ENCODE assay signal across 27 mouse cellular contexts in genomic region chr1:158218750-158219149, GRCm38 (mm10).
"Had no signal": no experiment of that assay in that cellular context is flagged by ENCODE, and none has a peak within 500 bp of the region (broad histone marks: within the 10 kb centered on the region; RNA-seq: fewer than 3 reads in every experiment).

No protein-coding gene starts in this region.

- H3K27me3 ChIP-seq: heart, embryonic 13.5 days; heart, embryonic 15.5 days; hindbrain, embryonic 12.5 days; intestine, embryonic 15.5 days; kidney, embryonic 15.5 days; limb, embryonic 12.5 days; liver, embryonic 13.5 days had no signal

- H3K9me3 ChIP-seq: heart, embryonic 13.5 days; heart, embryonic 15.5 days; hindbrain, embryonic 10.5 days; hindbrain, embryonic 12.5 days; intestine, embryonic 15.5 days; kidney, embryonic 15.5 days; limb, embryonic 10.5 days; limb, embryonic 12.5 days; liver, embryonic 13.5 days had no signal

- H3K36me3 ChIP-seq: heart, embryonic 13.5 days; heart, embryonic 15.5 days; hindbrain, embryonic 10.5 days; hindbrain, embryonic 12.5 days; intestine, embryonic 15.5 days; kidney, embryonic 15.5 days; limb, embryonic 10.5 days; limb, embryonic 12.5 days; liver, embryonic 13.5 days had no signal

- H3K9ac ChIP-seq: heart, embryonic 13.5 days; heart, embryonic 15.5 days; hindbrain, embryonic 12.5 days; hindbrain, embryonic 14.5 days; intestine, embryonic 15.5 days; kidney, embryonic 15.5 days; limb, embryonic 12.5 days; liver, embryonic 13.5 days had no signal

- H3K4me3 ChIP-seq: gastrocnemius, adult 2 months; heart, adult 2 months; heart, embryonic 13.5 days; heart, embryonic 15.5 days; hindbrain, embryonic 10.5 days; hindbrain, embryonic 12.5 days; intestine, embryonic 15.5 days; kidney, embryonic 15.5 days; limb, embryonic 10.5 days; limb, embryonic 12.5 days; liver, embryonic 13.5 days had no signal

- DNase-seq: gastrocnemius, adult 2 months; gastrocnemius, postnatal 10 days; gastrocnemius, postnatal 25 days; heart, adult 2 months; heart, postnatal 4 days; kidney, adult 11 months; kidney, adult 2 months; kidney, postnatal 14 days; kidney, postnatal 36 days; layer of hippocampus, adult 9-11 months; layer of hippocampus, postnatal 36 days; liver; liver, embryonic 13.5 days had no signal

- H3K4me1 ChIP-seq: heart, embryonic 15.5 days; intestine, embryonic 15.5 days; liver, embryonic 13.5 days had no signal

- H3K27ac ChIP-seq: gastrocnemius, adult 2 months; heart, adult 2 months; heart, embryonic 13.5 days; heart, embryonic 15.5 days; hindbrain, embryonic 10.5 days; hindbrain, embryonic 12.5 days; hindbrain, embryonic 14.5 days; intestine, embryonic 15.5 days; kidney, embryonic 15.5 days; kidney, postnatal 0 days; limb, embryonic 10.5 days; limb, embryonic 12.5 days; liver, embryonic 13.5 days had no signal

- ATAC-seq: hindbrain, embryonic 16.5 days; inflammation-experienced regulatory T-cells, adult 6 months; intestine, embryonic 15.5 days had no signal

- H3K4me2 ChIP-seq: heart, embryonic 11.5 days; heart, embryonic 13.5 days; heart, embryonic 15.5 days; hindbrain, embryonic 12.5 days; hindbrain, embryonic 14.5 days; intestine, embryonic 15.5 days; kidney, embryonic 15.5 days; limb, embryonic 12.5 days; liver, embryonic 11.5 days; liver, embryonic 13.5 days had no signal
